Mouse (Mus musculus) cerebellum, adult 2 months (tissue): ENCODE data around the gene Vps13d. TPM values are rescaled to one million over a fixed set of nuclear protein-coding genes. Genes with fewer than 3 reads are reported as not detected.
"Not testable (repeated sequence)": the region's sequence is repeated elsewhere in the genome, so short reads cannot be mapped to it uniquely, and the experiment has no call there.

ENCODE experiments used
- DNase-seq, 2 experiments: peaks; one replicate each; pipeline ENCODE4 v3.0.0; 2021
- H3K27ac ChIP-seq: fragments of 200-500 bp; 2 replicates; pipeline ENCODE4 v1.5.1; 2012; ENCODE audit warnings: low read length, control low read depth, inconsistent platforms; ENCODE audit not compliant: insufficient read depth
- H3K27me3 ChIP-seq: fragments of 200-500 bp; 2 replicates; pipeline ENCODE4 v1.6.1; 2012; ENCODE audit warnings: inconsistent platforms, mild to moderate bottlenecking, low read length, moderate library complexity; ENCODE audit not compliant: control insufficient read depth, insufficient read depth
- H3K4me1 ChIP-seq: fragments of 200-500 bp; 2 replicates; pipeline ENCODE4 v1.6.1; 2011; ENCODE audit warnings: low read length; ENCODE audit not compliant: control insufficient read depth, insufficient read depth
- H3K4me3 ChIP-seq: fragments of 200-500 bp; replicated peaks from 2 replicates; pipeline ENCODE3; 2011; ENCODE audit warnings: mild to moderate bottlenecking, low read depth, low read length, control low read depth; ENCODE audit not compliant: insufficient read depth
- CTCF ChIP-seq: fragments of 200-500 bp; IDR thresholded peaks from 2 replicates; pipeline ENCODE4 v1.5.1; 2011; ENCODE audit warnings: low read depth, mild to moderate bottlenecking, control low read depth, low read length, moderate library complexity, borderline replicate concordance; ENCODE audit not compliant: insufficient read depth
- POLR2A ChIP-seq: fragments of 200-500 bp; IDR thresholded peaks from 2 replicates; pipeline ENCODE4 v1.6.1; 2011; ENCODE audit warnings: low read length, control low read depth, borderline replicate concordance; ENCODE audit not compliant: insufficient read depth
- WGBS: fragments of 180-500 bp; shearing (Covaris S2); methylation state at CpG from one replicate; pipeline ENCODE4 v1.1.7; 2018; 5-methylcytosine and 5-hydroxymethylcytosine counted together
- polyA plus RNA-seq: library from polyadenylated mRNA; depleted of rRNA; stranded (reverse); fragments of >200 nt; gene quantifications from 2 replicates; pipeline ENCODE4 v1.2.3, GENCODE M21; 2012

The Vps13d gene
- polyA plus RNA-seq, 1 experiment: 51.9 TPM

GRCm38 (mm10) chr4:145193406-145193805 lies 1.4 kb downstream of the Vps13d start:
- H3K27ac ChIP-seq: no peak overlapping the region
- H3K27me3 ChIP-seq: no peaks in the 10 kb centered on the region
- H3K4me3 ChIP-seq: peak overlapping the region; percentile 82
- H3K4me1 ChIP-seq: no peaks in the 10 kb centered on the region
- DNase-seq: no peak
- no peak for TF ChIP-seq POLR2A
- no peak for TF ChIP-seq CTCF
- 23% methylated on average over 3 of the region's 3 CpGs for WGBS

GRCm38 (mm10) chr4:145192686-145193085 lies 2.1 kb downstream of the Vps13d start:
- H3K4me1 ChIP-seq: no peaks in the 10 kb centered on the region
- H3K27me3 ChIP-seq: no peaks in the 10 kb centered on the region
- no peak overlapping the region for H3K27ac ChIP-seq
- H3K4me3 ChIP-seq: no peak overlapping the region
- TF ChIP-seq CTCF (no peak), POLR2A (no peak)
- DNase-seq: peak; percentile 30 to 55

- TF ChIP-seq POLR2A (no peak), CTCF (no peak)
- no peak for DNase-seq
- Histone ChIP-seq H3K27me3 (no peaks in the 10 kb centered on the region), H3K4me1 (no peaks in the 10 kb centered on the region), H3K4me3 (no peak overlapping the region), H3K27ac (no peak overlapping the region)
Observed at GRCm38 (mm10) chr4:145188561-145188960, 6.2 kb downstream of the Vps13d start.

GRCm38 (mm10) chr4:145187619-145188018 lies 7.2 kb downstream of the Vps13d start:
- Histone ChIP-seq H3K4me3 (no peak overlapping the region), H3K4me1 (no peaks in the 10 kb centered on the region), H3K27ac (no peak overlapping the region), H3K27me3 (no peaks in the 10 kb centered on the region)
- TF ChIP-seq POLR2A: no peak
- no peak for TF ChIP-seq CTCF
- WGBS: 36% methylated on average over 2 of the region's 2 CpGs
- no peak for DNase-seq

DNA sequence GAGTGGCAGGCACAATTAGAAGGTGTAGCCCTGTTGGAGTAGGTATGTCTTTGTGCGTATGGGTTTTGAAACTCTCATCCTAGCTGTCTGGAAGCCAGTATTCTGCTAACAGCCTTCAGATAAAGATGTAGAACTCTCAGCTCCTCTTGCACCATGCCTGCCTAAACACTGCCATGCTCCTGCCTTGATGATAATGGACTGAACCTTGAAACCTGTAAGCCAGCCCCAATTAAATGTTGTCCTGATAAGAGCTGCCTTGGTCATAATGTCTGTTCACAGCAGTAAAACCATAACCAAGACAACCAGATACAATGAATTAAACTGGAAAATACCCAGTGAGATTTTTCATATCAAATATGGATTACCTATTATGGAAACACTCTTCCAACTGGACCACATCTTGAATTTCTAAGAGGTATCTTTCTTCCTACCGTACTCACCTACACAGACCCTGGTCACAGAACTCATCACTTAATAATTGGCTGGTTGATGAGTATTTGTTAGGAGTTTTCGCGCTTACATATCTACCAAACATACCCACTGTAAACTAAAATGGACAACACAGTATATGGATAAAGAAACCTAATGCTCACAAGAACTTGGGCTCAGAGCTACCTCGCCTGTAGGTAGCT lies 15.8 kb downstream of the Vps13d start:
- H3K4me1 ChIP-seq: no peaks in the 10 kb centered on the region
- H3K4me3 ChIP-seq: no peak overlapping the region
- no peak for TF ChIP-seq CTCF
- TF ChIP-seq POLR2A: no peak
- 97% methylated on average over 5 of the region's 5 CpGs for WGBS
- H3K27ac ChIP-seq: no peak overlapping the region
- DNase-seq: no peak
- no peaks in the 10 kb centered on the region for H3K27me3 ChIP-seq

GRCm38 (mm10) chr4:145165542-145165941 lies 29.3 kb downstream of the Vps13d start:
- 93% methylated on average over 3 of the region's 3 CpGs for WGBS
- H3K27me3 ChIP-seq, H3K4me1 ChIP-seq, DNase-seq, H3K4me3 ChIP-seq, H3K27ac ChIP-seq: not testable (repeated sequence)

GRCm38 (mm10) chr4:145164111-145164510 lies 30.7 kb downstream of the Vps13d start:
- WGBS: 84% methylated on average over 4 of the region's 4 CpGs
- H3K4me1 ChIP-seq: no peaks in the 10 kb centered on the region
- DNase-seq: no peak
- TF ChIP-seq POLR2A: no peak
- H3K27me3 ChIP-seq: no peaks in the 10 kb centered on the region
- H3K27ac ChIP-seq: no peak overlapping the region
- no peak overlapping the region for H3K4me3 ChIP-seq

GRCm38 (mm10) chr4:145161243-145161642 lies 33.6 kb downstream of the Vps13d start:
- no peak for DNase-seq
- no peaks in the 10 kb centered on the region for H3K27me3 ChIP-seq
- no peak overlapping the region for H3K4me3 ChIP-seq
- no peaks in the 10 kb centered on the region for H3K4me1 ChIP-seq
- 81% methylated on average over 1 of the region's 1 CpGs for whole genome bisulfite sequencing
- no peak overlapping the region for H3K27ac ChIP-seq
- no peak for TF ChIP-seq CTCF

DNA sequence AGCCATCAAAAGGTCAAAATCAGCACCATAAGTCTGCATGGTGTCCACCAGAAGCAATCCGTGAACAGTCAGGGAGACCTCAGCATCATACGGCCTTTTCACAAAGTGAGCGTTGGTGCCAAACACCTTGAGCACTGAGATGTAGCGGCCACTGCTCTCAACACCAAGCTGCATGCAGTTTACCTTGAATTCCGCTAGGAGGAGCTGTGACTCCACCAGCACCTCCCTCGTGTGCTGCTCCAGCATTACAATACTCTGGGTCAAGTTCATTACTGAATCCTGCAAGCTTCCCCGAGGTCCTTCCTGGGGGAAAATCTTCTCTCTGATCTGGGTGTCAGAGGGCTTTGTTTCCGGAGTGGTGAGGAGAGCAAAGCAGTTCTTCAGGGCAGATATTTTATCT lies 38.8 kb downstream of the Vps13d start:
- DNase-seq: peak; percentile 46 to 55
- no peak overlapping the region for H3K4me3 ChIP-seq
- TF ChIP-seq POLR2A (no peak), CTCF (peak; percentile 93)
- H3K27me3 ChIP-seq: no peaks in the 10 kb centered on the region
- H3K27ac ChIP-seq: no peak overlapping the region
- WGBS: 30% methylated on average over 8 of the region's 8 CpGs
- no peaks in the 10 kb centered on the region for H3K4me1 ChIP-seq
